Mouse (Mus musculus) limb, embryonic 10.5 days (tissue): Measurements from ENCODE around the gene Ccl4. TPM values are rescaled to one million over a fixed set of nuclear protein-coding genes. Genes with fewer than 3 reads are reported as not detected.

ENCODE experiments used
- DNase-seq: peaks from one replicate; pipeline ENCODE4 v3.0.0-alpha.2; 2017; ENCODE audit warnings: low spot score
- H3K27ac ChIP-seq: fragments of 300-500 bp; sonication (generic); 2 replicates; pipeline ENCODE4 v1.5.1; 2016; ENCODE audit warnings: mild to moderate bottlenecking
- H3K27me3 ChIP-seq: fragments of 300-500 bp; sonication (generic); 2 replicates; pipeline ENCODE4 v1.6.1; 2016; ENCODE audit warnings: low read depth, mild to moderate bottlenecking; ENCODE audit not compliant: poor library complexity, severe bottlenecking
- H3K36me3 ChIP-seq: fragments of 300-500 bp; sonication (generic); 2 replicates; pipeline ENCODE4 v1.6.1; 2016; ENCODE audit warnings: mild to moderate bottlenecking, moderate library complexity
- H3K4me1 ChIP-seq: fragments of 300-500 bp; sonication (generic); 2 replicates; pipeline ENCODE4 v1.6.1; 2016
- H3K4me3 ChIP-seq: fragments of 300-500 bp; sonication (generic); 2 replicates; pipeline ENCODE4 v1.5.1; 2016; ENCODE audit warnings: mild to moderate bottlenecking, moderate library complexity
- H3K9me3 ChIP-seq: fragments of 300-500 bp; sonication (generic); replicated peaks from 2 replicates; pipeline ENCODE4 v1.6.1; 2016; ENCODE audit warnings: mild to moderate bottlenecking
- WGBS: fragments of 180-500 bp; shearing (Covaris S2); methylation state at CpG from one replicate; pipeline ENCODE4 v1.1.7; 2016; 5-methylcytosine and 5-hydroxymethylcytosine counted together
- polyA plus RNA-seq: library from polyadenylated mRNA; unstranded; fragments of >200 nt; fragmentation: Nextera tagmentation; extraction: Ambion mirVana; gene quantifications from 2 replicates; pipeline ENCODE4 v1.2.1, GENCODE M21; 2016

Gene Ccl4
- polyA plus RNA-seq, 1 experiment from 2014 or later: 0.23 TPM

DNA sequence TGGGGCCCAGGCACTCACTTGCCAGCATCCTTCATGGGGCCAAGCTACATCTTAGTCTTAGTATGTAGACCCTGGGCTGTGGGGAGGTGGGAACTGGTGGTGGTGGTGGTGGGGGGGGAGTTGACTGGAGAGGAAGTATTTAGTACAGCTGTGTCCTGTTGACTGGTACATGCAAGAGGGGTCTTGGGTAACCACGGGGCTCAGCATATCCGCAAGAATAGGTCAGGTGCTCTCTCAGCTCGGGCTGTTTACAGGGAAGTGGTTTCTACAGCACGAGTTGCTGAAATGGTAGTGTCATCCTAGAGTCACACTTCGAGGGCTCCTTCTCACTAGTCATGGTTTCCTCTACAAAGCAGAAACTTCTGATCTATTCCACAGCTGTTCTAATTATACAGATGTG lies 22.2 kb upstream of the Ccl4 start:
- no peak overlapping the region for H3K27ac ChIP-seq
- 87% methylated on average over 5 of the region's 5 CpGs for WGBS
- DNase-seq: no peak

DNA sequence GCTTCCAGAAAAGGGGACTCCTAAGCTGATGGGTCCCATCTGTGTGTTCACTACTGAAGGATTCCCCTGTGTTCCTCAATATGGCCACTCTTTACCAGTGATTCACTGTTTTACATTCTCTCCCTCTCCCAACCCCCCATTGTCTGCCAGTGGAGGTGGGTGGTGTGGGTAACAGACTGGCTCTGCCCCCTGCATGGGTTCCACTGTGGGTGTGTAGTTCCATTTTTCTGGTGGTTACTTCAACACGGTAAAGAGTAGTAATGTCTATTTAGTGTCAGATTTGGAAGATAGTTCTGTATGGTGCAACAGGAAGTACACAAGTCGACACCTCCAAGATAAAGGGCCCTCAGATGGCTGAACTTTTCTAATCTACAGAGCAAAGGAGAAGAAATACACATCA lies 21.2 kb upstream of the Ccl4 start:
- Histone ChIP-seq H3K27me3 (no peaks in the 10 kb centered on the region), H3K36me3 (no peaks in the 10 kb centered on the region), H3K9me3 (no peaks in the 10 kb centered on the region), H3K4me1 (no peaks in the 10 kb centered on the region), H3K27ac (no peak overlapping the region), H3K4me3 (no peak overlapping the region)
- DNase-seq: no peak
- 90% methylated on average over 2 of the region's 2 CpGs for WGBS

More for the DNA sequence above, 22.2 kb upstream of the Ccl4 start:
- H3K4me1 ChIP-seq: no peaks in the 10 kb centered on the region
- H3K4me3 ChIP-seq: no peak overlapping the region
- H3K36me3 ChIP-seq: no peaks in the 10 kb centered on the region
- H3K9me3 ChIP-seq: no peaks in the 10 kb centered on the region
- H3K27me3 ChIP-seq: no peaks in the 10 kb centered on the region

DNA sequence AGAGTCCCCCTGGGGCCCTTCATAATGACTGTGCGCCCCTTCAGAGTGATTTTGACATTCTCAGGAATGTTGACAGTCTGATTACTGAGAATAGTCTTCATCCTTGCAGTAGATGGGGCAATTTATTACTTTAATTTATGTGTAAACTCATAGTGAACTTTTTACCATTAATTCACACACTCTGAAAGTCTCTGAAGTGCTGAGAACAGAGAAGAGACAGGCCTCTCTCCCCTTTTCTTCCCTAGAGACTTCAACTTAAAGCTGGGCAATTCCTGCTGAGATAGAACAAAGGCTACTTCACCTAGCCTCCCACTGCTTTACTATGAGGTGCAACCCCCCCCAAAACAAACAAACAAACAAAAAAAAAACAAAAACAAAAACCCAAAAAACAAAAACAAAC lies 16.9 kb upstream of the Ccl4 start, which contains the start of gene Rpl9-ps1:
Rpl9-ps1 (minus strand) TSS at position 101 of the 400 bp plus-strand sequence.
- H3K4me1 ChIP-seq: no peaks in the 10 kb centered on the region
- no peak for DNase-seq
- no peaks in the 10 kb centered on the region for H3K36me3 ChIP-seq
- H3K27me3 ChIP-seq: no peaks in the 10 kb centered on the region
- no peak within 1 kb of the TSS for H3K27ac ChIP-seq
- H3K4me3 ChIP-seq: no peak within 1 kb of the TSS
- WGBS: 89% methylated on average over 1 of the region's 1 CpGs
- H3K9me3 ChIP-seq: no peaks in the 10 kb centered on the region

DNA sequence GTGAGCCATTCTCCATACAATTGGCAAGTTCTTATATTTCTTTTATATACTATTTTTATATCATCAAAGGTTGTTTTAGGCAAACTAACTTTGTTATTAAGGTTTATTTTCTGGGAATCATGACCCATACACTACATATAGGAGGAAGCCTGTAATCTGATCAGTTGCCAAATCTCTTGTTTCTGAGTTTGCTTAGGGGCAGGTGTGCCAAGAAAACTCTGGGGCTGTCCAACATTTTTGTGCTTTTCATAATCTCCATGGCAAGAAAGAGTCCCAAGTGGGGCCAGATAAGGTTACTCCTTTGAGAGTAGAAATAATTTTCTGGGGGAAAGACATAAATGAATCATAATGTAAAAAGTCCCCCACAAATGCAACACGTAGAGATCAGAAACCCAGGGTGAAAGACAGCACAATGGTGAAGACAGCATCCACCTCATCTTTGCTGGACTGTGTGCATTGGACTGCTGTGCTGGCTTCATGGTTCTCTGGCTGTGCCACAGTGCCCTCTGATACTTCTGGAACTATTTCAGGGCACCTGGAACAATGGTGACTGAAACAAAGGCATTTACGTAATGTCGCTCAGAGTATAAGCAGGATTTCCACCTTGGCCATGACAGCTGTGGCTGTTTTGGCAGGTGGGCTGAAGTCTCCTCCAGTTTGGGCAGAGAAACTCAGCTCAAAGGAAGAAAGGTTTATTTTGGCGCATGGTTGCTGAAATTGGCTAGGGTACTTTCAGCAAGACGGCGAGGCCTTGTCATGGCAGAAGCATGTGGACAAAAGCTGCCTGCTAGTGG lies 15.8 kb upstream of the Ccl4 start:
- H3K9me3 ChIP-seq: no peaks in the 10 kb centered on the region
- DNase-seq: no peak

DNA sequence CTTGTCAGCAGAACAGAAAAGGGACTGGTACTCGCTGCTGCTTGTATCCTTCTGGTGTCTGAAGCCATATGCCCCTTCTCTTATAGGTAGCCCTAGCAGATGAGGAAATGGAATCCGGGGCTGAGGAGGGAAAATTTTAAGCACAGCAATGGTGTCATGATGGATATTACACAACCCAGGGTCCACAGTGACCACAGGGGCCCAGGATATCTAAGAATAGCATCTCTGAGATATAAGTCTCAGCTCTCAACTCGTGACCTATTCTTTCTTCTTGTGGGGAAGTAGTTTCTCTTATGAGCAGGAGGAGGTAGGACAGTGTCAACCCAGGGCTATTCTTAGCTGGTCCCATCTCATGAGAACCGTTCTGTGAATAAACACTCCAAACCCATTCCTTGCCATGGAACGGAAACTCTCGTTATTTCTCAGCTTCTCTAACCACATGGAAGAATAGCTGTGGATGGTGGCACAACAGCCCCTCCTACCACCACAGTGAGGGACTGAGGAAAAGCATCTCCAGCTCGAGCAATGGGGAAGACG lies 13.0 kb upstream of the Ccl4 start, which contains the start of gene Ccl3:
Ccl3 (minus strand) TSS at position 51 of the 537 bp plus-strand sequence.
- 88% methylated on average over 8 of the region's 8 CpGs for WGBS
- Histone ChIP-seq H3K36me3 (no peaks in the 10 kb centered on the region), H3K4me3 (no peak within 1 kb of the TSS), H3K27ac (no peak within 1 kb of the TSS), H3K27me3 (no peaks in the 10 kb centered on the region), H3K4me1 (no peaks in the 10 kb centered on the region), H3K9me3 (no peaks in the 10 kb centered on the region)
- DNase-seq: no peak

More for the DNA sequence above, 15.8 kb upstream of the Ccl4 start:
- H3K4me1 ChIP-seq: no peaks in the 10 kb centered on the region
- no peak overlapping the region for H3K27ac ChIP-seq
- H3K27me3 ChIP-seq: no peaks in the 10 kb centered on the region
- H3K4me3 ChIP-seq: no peak overlapping the region
- no peaks in the 10 kb centered on the region for H3K36me3 ChIP-seq
- WGBS: 96% methylated on average over 6 of the region's 6 CpGs

DNA sequence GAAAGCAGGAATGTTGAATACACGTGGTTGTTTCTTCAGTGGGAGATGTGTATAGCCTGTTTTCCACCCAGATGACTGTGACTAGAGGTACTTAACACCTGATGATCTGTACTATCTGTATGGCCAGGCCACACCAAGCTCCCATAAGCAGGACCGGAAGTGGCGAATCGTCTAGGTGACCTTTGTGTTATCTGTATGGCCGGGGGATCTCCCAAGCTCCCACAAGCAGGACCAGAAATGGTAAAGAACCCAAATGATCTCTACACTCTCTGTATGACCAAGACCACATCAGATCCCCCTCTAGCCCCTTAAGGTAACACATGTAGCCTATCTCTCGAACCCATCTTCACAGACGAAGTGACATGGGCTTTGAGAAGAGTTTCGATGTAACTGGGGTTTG lies 7.8 kb upstream of the Ccl4 start:
- no peaks in the 10 kb centered on the region for H3K36me3 ChIP-seq
- H3K27me3 ChIP-seq: no peaks in the 10 kb centered on the region
- no peak overlapping the region for H3K4me3 ChIP-seq
- H3K4me1 ChIP-seq: no peaks in the 10 kb centered on the region
- 92% methylated on average over 8 of the region's 8 CpGs for WGBS
- no peak for DNase-seq
- no peak overlapping the region for H3K27ac ChIP-seq
- H3K9me3 ChIP-seq: no peaks in the 10 kb centered on the region

DNA sequence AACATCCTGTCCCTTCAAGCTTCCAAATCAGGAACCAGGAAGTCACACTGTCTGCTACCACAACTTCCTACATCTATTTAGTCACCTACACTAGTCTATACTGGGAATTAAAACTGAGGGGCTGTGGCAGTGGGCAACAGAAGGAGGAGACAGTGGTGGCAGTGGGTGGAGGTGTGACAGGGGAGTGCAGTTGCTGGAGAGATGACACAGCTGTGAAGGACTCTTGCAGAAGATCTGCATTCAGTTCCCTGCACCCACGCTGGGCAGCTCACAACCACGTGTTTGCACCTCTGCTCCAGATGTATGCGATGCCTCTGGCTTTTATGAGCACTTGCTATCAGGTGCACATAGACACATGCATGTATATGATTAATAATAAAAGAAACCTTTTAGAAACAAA lies 4.9 kb upstream of the Ccl4 start:
- DNase-seq: no peak

DNA sequence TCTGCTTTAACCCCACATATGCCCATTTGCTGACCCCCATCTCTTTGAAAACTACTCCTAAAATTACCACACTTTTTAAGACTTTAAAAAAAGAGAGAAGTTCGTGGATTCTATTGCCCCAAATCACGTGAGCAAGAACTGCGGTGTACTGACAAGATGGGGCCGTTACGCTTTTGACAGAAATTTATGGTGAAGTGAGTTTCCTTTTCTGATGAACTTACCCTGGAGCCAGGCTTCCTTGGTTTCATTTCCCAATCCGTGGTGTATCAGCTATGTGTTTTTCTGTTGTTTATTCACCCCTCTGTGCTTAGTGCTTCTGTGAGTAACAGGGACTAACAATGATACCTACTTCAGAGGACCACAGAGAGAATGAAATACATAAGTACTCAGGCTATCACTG lies 3.6 kb upstream of the Ccl4 start:
- 79% methylated on average over 6 of the region's 6 CpGs for WGBS
- no peak overlapping the region for H3K27ac ChIP-seq
- H3K4me3 ChIP-seq: no peak overlapping the region
- no peaks in the 10 kb centered on the region for H3K4me1 ChIP-seq
- H3K27me3 ChIP-seq: no peaks in the 10 kb centered on the region
- H3K9me3 ChIP-seq: no peaks in the 10 kb centered on the region
- no peaks in the 10 kb centered on the region for H3K36me3 ChIP-seq
- no peak for DNase-seq

More for the DNA sequence above, 4.9 kb upstream of the Ccl4 start:
- H3K9me3 ChIP-seq: no peaks in the 10 kb centered on the region
- 90% methylated on average over 3 of the region's 3 CpGs for WGBS
- H3K36me3 ChIP-seq: no peaks in the 10 kb centered on the region
- no peak overlapping the region for H3K27ac ChIP-seq
- no peaks in the 10 kb centered on the region for H3K4me1 ChIP-seq
- no peak overlapping the region for H3K4me3 ChIP-seq
- H3K27me3 ChIP-seq: no peaks in the 10 kb centered on the region

DNA sequence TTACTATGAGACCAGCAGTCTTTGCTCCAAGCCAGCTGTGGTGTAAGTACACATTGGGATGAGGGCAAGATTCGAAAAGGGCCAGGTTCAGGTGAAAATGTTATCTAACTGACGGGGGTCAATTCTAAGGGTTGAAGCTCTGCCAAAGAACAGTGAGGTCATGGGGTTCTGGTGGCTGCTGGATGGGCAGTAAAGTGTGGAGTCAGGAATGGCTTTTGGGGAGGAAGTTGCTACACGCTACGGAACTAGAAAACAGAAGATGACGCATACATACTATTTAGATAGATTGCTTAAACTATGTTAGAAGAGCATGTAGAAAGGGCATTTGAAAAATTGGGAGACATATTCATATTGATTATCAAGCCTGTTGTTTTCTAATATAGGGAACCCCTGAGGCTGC lies 1.1 kb downstream of the Ccl4 start:
- Histone ChIP-seq H3K9me3 (no peaks in the 10 kb centered on the region), H3K36me3 (no peaks in the 10 kb centered on the region), H3K27me3 (no peaks in the 10 kb centered on the region), H3K27ac (no peak overlapping the region), H3K4me3 (no peak overlapping the region), H3K4me1 (no peaks in the 10 kb centered on the region)
- DNase-seq: no peak
- 77% methylated on average over 5 of the region's 5 CpGs for WGBS

DNA sequence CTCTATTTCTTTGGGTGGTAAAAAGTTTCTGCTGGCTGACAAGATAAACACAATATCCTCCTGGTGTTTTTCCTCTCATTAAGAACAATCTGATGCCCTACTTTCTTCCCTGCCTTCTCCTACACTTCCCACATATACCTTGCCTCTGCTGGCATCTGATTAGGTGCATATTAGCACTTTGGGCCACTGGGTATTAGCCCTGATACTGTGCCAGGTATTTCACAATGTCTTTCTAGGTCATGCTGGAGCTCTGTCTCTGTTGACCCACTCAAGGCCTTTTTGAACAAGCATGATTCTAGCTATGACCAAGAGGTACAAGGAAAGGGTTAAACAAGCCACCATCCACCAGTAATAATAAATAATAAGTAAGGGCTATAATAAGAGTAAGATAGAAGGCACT lies 9.4 kb downstream of the Ccl4 start:
- DNase-seq: no peak
- Histone ChIP-seq H3K27ac (no peak overlapping the region), H3K9me3 (no peaks in the 10 kb centered on the region), H3K4me1 (no peaks in the 10 kb centered on the region), H3K27me3 (no peaks in the 10 kb centered on the region), H3K4me3 (no peak overlapping the region), H3K36me3 (no peaks in the 10 kb centered on the region)

DNA sequence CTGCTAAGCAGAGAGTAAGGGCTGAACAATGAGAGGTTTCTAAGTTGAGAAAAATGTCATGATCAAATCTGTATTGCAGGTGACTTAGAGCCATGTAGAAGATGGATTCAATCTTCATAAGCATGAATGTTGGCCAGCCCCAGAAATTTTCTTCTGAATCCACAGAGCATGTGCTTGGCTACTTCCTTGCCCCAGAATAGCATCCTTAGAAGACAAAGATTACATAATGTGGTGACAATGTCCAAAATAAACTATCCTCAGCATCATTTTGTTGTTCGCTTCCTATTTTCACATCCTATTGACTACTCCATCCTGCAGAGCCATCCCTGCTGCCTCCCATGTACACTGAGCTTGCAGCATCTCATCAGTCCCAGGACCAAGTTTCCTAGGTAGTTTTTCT lies 13.3 kb downstream of the Ccl4 start:
- DNase-seq: no peak
- no peak overlapping the region for H3K4me3 ChIP-seq
- H3K27me3 ChIP-seq: no peaks in the 10 kb centered on the region
- no peak overlapping the region for H3K27ac ChIP-seq
- no peaks in the 10 kb centered on the region for H3K36me3 ChIP-seq
- no peaks in the 10 kb centered on the region for H3K9me3 ChIP-seq
- no peaks in the 10 kb centered on the region for H3K4me1 ChIP-seq
- WGBS: 91% methylated on average over 1 of the region's 1 CpGs

DNA sequence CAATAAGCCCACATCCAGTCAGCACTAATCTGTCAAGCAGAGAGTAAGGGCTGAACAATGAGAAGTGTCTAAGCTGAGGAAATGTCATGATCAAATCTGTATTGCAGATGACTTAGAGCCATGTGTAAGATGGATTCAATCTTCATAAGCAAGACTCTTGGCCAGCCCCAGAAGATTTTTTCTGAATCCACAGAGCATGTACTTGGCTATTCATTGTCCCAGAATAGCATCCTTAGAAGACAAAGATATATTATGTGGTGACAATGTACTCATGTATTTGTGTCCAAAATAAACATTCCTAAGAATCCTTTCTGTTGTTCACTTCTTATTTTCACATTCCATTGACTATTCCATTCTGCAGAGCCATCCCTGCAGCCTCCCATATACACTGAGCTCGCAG lies 27.5 kb downstream of the Ccl4 start:
- no peaks in the 10 kb centered on the region for H3K27me3 ChIP-seq
- H3K9me3 ChIP-seq: no peaks in the 10 kb centered on the region
- no peaks in the 10 kb centered on the region for H3K4me1 ChIP-seq
- H3K4me3 ChIP-seq: no peak overlapping the region
- no peaks in the 10 kb centered on the region for H3K36me3 ChIP-seq
- no peak overlapping the region for H3K27ac ChIP-seq
- no peak for DNase-seq
- 95% methylated on average over 1 of the region's 1 CpGs for WGBS

DNA sequence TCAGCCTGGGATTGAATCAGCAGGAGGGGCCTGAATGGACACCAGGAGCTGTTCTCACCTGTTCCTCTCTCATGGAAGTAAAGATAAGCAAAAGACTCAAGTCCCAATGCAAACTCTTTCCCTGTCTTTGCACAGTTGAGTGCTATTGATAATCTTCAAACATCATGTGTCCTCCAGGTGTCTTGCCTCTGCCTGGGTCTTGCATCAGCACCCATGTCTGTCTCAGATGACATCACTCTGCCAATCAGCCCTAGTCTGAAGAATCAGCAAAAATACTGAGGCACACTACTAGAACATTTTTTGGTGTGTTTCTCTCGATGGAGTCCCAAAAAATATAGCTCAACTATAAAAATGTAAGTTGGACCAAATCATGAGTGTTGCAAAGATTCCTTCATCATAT lies 29.6 kb downstream of the Ccl4 start:
- Histone ChIP-seq H3K4me3 (no peak overlapping the region), H3K36me3 (no peaks in the 10 kb centered on the region), H3K4me1 (no peaks in the 10 kb centered on the region), H3K27ac (no peak overlapping the region), H3K27me3 (no peaks in the 10 kb centered on the region), H3K9me3 (no peaks in the 10 kb centered on the region)
- 74% methylated on average over 1 of the region's 1 CpGs for WGBS
- no peak for DNase-seq
